19 mouse cellular contexts compared by ENCODE assay signal in the genomic region with DNA sequence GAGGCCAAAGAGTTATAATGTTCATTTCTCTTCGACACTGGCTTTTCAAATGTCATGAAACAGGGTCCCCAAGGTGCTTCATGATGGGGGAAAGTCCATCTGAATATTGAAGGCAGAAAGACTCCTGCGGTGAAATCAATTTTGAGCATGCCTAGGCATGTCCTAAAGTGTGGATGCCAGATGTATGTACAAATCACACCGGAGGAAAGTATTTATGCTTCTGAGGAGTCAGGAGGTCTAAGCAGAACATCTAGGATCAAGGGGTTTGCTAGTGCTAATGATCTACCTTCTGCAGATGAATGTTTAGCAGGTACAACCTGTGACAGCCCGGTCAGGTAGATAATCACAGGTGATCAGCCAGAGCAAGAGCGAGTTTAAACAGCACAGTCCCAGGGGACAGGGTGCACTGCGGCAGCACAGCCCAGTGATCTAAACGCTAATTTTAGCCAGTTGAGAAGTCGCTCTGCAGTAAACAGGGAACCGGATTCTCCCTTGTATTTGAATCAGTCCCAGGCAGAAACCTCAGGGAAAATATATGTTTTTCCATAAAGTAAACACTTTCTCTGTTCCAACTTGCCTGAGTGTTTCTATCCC. TPM values are rescaled to one million over a fixed set of nuclear protein-coding genes. Genes with fewer than 3 reads are reported as not detected.
DNase-seq lines count a peak whose midpoint lies in the region; ATAC-seq and TF ChIP-seq lines count a peak whose summit lies in the region.
"Had no signal": no experiment of that assay in that cellular context is flagged by ENCODE, and none has a peak within 500 bp of the region (broad histone marks: within the 10 kb centered on the region; RNA-seq: fewer than 3 reads in every experiment).

No protein-coding gene starts in this region.

- TF ChIP-seq CTCF in gastrocnemius, adult 2 months (IDR thresholded peaks at IDR 0.05) = no peak

- H3K4me1 ChIP-seq in liver, embryonic 13.5 days (replicated peaks) = peaks cover 61% of the 10 kb centered on the region
- H3K4me1 ChIP-seq: neural tube, embryonic 13.5 days had no signal

- intact Hi-C loops in gastrocnemius, adult 2 months (cut with DNase I) = no loop called here

- no peak for ATAC-seq in liver, embryonic 13.5 days (ENCODE audit: low read depth)
- ATAC-seq: hindbrain, postnatal 0 days had no signal

- H3K36me3 ChIP-seq in liver, embryonic 13.5 days = no peaks in the 10 kb centered on the region
- H3K36me3 ChIP-seq: neural tube, embryonic 13.5 days had no signal

- no peaks in the 10 kb centered on the region for H3K9me3 ChIP-seq in liver, embryonic 13.5 days (replicated peaks)
- H3K9me3 ChIP-seq: megakaryocyte, embryonic 14.5 days; neural tube, embryonic 13.5 days had no signal

- no peak overlapping the region for H3K4me3 ChIP-seq in gastrocnemius, adult 2 months
- H3K4me3 ChIP-seq in liver, embryonic 13.5 days (replicated peaks) = no peak overlapping the region
- H3K4me3 ChIP-seq: megakaryocyte, embryonic 14.5 days; neural tube, embryonic 13.5 days had no signal

- peak overlapping the region; percentile 71 for H3K9ac ChIP-seq in liver, embryonic 13.5 days
- H3K9ac ChIP-seq: neural tube, embryonic 13.5 days had no signal

- H3K4me2 ChIP-seq in liver, embryonic 13.5 days = peak overlapping the region; percentile 64
- H3K4me2 ChIP-seq: neural tube, embryonic 13.5 days had no signal

- 70% methylated on average over 9 of the region's 9 CpGs for WGBS in liver, embryonic 13.5 days (ENCODE audit: insufficient replicate concordance)

- 0 out of 2 replicates have a peak overlapping the region, but pooled peaks have one; percentile 49 for H3K27ac ChIP-seq in gastrocnemius, adult 2 months
- peak overlapping the region; percentile 98 for H3K27ac ChIP-seq in liver, embryonic 13.5 days
- H3K27ac ChIP-seq: hindbrain, postnatal 0 days; neural tube, embryonic 13.5 days had no signal

- no peaks in the 10 kb centered on the region for H3K27me3 ChIP-seq in liver, embryonic 13.5 days
- H3K27me3 ChIP-seq: megakaryocyte, embryonic 14.5 days; neural tube, embryonic 13.5 days had no signal

- no peak for DNase-seq in gastrocnemius, adult 2 months
- DNase-seq in gastrocnemius, postnatal 4 days (ENCODE audit: low spot score in 2 of 2) = no peak
- peak; percentile 43 to 53 for DNase-seq in spleen, adult 18-20 months
- no peak for DNase-seq in spleen, adult 12 weeks (ENCODE audit: low spot score)
- no peak for DNase-seq in liver, embryonic 13.5 days
- DNase-seq in embryo, embryonic 10.5 days (ENCODE audit: low spot score) = no peak
- no peak for DNase-seq in embryo, embryonic 9.5 days (ENCODE audit: extremely low spot score)
- DNase-seq in c-Kit-positive CD71-positive TER-119-positive erythroid progenitor cells, embryonic 14.5 days (ENCODE audit: low spot score) = no peak
- DNase-seq: adrenal gland, postnatal 10 days; cerebellum, adult 8-10 months; heart, postnatal 10 days; kidney, adult 18-20 months; kidney, postnatal 36 days; right cerebral cortex, postnatal 4 days; thymus, postnatal 25 days had no signal

RNA-seq across cellular contexts. Expression of gene Car2, which starts 9.7 kb away (rescaled TPM):
- total RNA-seq in gastrocnemius, adult 2 months (2021) = 10 to 100 TPM; 12.8 to 20.3 TPM
- total RNA-seq in gastrocnemius, postnatal 4 days (2021) = 1 to 10 TPM; 4.6 to 6.4 TPM
- 2,501 and 2,750 TPM in 2 replicates for polyA plus RNA-seq in liver, embryonic 13.5 days (2015; fragmentation: Nextera tagmentation; extraction: Ambion mirVana)

RNA-seq across cellular contexts. Expression of gene Car3, which starts 13.1 kb away (rescaled TPM):
- 1,000 to 10,000 TPM; 1,122 to 2,421 TPM for total RNA-seq in gastrocnemius, adult 2 months (2021)
- total RNA-seq in gastrocnemius, postnatal 4 days (2021) = 1,000 to 10,000 TPM; 1,435 to 1,848 TPM
- 39.1 and 50.0 TPM in 2 replicates for polyA plus RNA-seq in liver, embryonic 13.5 days (2015; fragmentation: Nextera tagmentation; extraction: Ambion mirVana)
- total RNA-seq: monocyte, adult 5-6 weeks had no signal

Comparison
In these comparisons a context has a peak if more than half of its experiments do, and no peak if none do; other contexts are left out.
1. DNase-seq: peak in spleen, adult 18-20 months (2 of 2); none in gastrocnemius, adult 2 months (single experiment), gastrocnemius, postnatal 4 days (0 of 2), spleen, adult 12 weeks (single experiment), liver, embryonic 13.5 days (single experiment), embryo, embryonic 10.5 days (single experiment), embryo, embryonic 9.5 days (single experiment) and c-Kit-positive CD71-positive TER-119-positive erythroid progenitor cells, embryonic 14.5 days (single experiment).